ENCODE assay signal across 8 mouse cellular contexts in the genomic region with DNA sequence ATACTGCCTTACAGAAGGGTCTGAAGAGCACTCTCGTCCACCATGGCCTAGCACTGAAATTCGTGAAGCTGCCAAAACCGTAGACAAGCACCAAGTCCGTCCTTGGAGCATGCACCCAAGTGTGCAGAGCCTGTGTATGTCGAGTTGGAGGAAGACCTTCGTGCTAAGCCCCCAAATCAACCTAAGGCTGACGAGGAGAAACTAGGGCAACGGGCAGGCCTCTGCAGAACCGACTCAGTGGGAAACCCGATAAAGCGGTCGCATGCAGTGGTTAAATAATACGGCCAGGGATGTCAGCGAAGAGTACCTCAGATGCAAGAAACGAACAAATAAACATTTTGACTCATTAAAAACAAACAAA. TPM values are rescaled to one million over a fixed set of nuclear protein-coding genes. Genes with fewer than 3 reads are reported as not detected.
DNase-seq lines count a peak whose midpoint lies in the region; ATAC-seq and TF ChIP-seq lines count a peak whose summit lies in the region.

No protein-coding gene starts in this region.

- H3K79me2 ChIP-seq in CH12.LX (replicated peaks; ENCODE audit: control insufficient read depth, extremely low read depth, insufficient read depth, poor library complexity, severe bottlenecking), result no peaks in the 10 kb centered on the region

- H3K9ac ChIP-seq in CH12.LX (ENCODE audit: insufficient read depth, low read depth), result no peak overlapping the region
- peak overlapping the region; percentile 72 for H3K9ac ChIP-seq in forebrain, embryonic 16.5 days (replicated peaks; ENCODE audit: low read depth, low read length)
- peak overlapping the region; percentile 19; the same call in 1 of the 2 replicates for H3K9ac ChIP-seq in liver, embryonic 14.5 days (replicated peaks)

- no peaks in the 10 kb centered on the region for H3K36me3 ChIP-seq in CH12.LX (replicated peaks in 1 of 2; ENCODE audit: control insufficient read depth in 1 of 2, insufficient read depth in 1 of 2, low read length in 1 of 2)
- no peaks in the 10 kb centered on the region for H3K36me3 ChIP-seq in forebrain, embryonic 16.5 days (ENCODE audit: control insufficient read depth, insufficient read depth)
- no peaks in the 10 kb centered on the region for H3K36me3 ChIP-seq in liver, embryonic 14.5 days (replicated peaks; ENCODE audit: control insufficient read depth, insufficient read depth, low read depth)

- H3K27me3 ChIP-seq in CH12.LX (replicated peaks), result no peaks in the 10 kb centered on the region
- H3K27me3 ChIP-seq in forebrain, embryonic 16.5 days (replicated peaks; ENCODE audit: control insufficient read depth, insufficient read depth, low read length), result no peaks in the 10 kb centered on the region
- H3K27me3 ChIP-seq in liver, embryonic 14.5 days (ENCODE audit: control insufficient read depth, insufficient read depth, low read length), result no peaks in the 10 kb centered on the region

- no peak overlapping the region for H3K4me2 ChIP-seq in CH12.LX (ENCODE audit: insufficient read depth, low read depth, poor library complexity, severe bottlenecking)
- peak overlapping the region; percentile 90 for H3K4me2 ChIP-seq in forebrain, embryonic 16.5 days (ENCODE audit: low read length)
- H3K4me2 ChIP-seq in liver, embryonic 14.5 days (ENCODE audit: low read depth), result peak overlapping the region; percentile 97

- TF ChIP-seq EP300 in CH12.LX (IDR thresholded peaks at IDR 0.05; ENCODE audit: low read length), result no peak
- TF ChIP-seq EP300 in liver, embryonic 14.5 days (IDR thresholded peaks at IDR 0.05; ENCODE audit: low read depth), result no peak

- intact Hi-C loops in gastrocnemius, adult 2 months (cut with DNase I), result loop anchor here (2.0 to 10.0 kb wide), 3 partner anchors 66 to 234 kb away; partner anchors contain the start of genes Nit1, Pfdn2, Ppox and Usp21
- intact Hi-C loops in gastrocnemius, postnatal 14 days (cut with DNase I; ENCODE audit: low total_unique reads), result no loop called here

- H3K27ac ChIP-seq in gastrocnemius, adult 2 months, result peak overlapping the region; percentile 91
- H3K27ac ChIP-seq in CH12.LX (ENCODE audit: insufficient read depth, low read depth), result no peak overlapping the region
- peak overlapping the region; percentile 80 for H3K27ac ChIP-seq in forebrain, embryonic 16.5 days (ENCODE audit: low read length)
- H3K27ac ChIP-seq in liver, embryonic 14.5 days, result no peak overlapping the region

- peaks cover 6 to 17% of the 10 kb centered on the region in 2 experiments for H3K4me1 ChIP-seq in CH12.LX (ENCODE audit: control insufficient read depth in 1 of 2, insufficient read depth in 2 of 2)
- peaks cover 19% of the 10 kb centered on the region for H3K4me1 ChIP-seq in forebrain, embryonic 16.5 days (replicated peaks; ENCODE audit: control insufficient read depth, insufficient read depth, low read length)
- peaks cover 16 to 21% of the 10 kb centered on the region in 2 experiments; a peak in 3 of 4 replicates for H3K4me1 ChIP-seq in liver, embryonic 14.5 days (replicated peaks; ENCODE audit: control insufficient read depth in 2 of 2, insufficient read depth in 2 of 2, low read length in 1 of 2)

- in situ Hi-C loops in CH12.LX (cut with MboI; ENCODE audit: low pct_ligation_motif_present, low pct_unique_long_range_greater_than_20kb, low sequenced_read_pairs), result loop anchor here (5.0 kb wide), 2 partner anchors 112 to 213 kb away; partner anchors contain the start of gene Tomm40l

- ATAC-seq in forebrain, embryonic 16.5 days, result peak; percentile 54
- ATAC-seq in liver, embryonic 14.5 days (ENCODE audit: insufficient read depth), result peak; percentile 36

- H3K9me3 ChIP-seq in CH12.LX (replicated peaks; ENCODE audit: low read length), result no peaks in the 10 kb centered on the region
- no peaks in the 10 kb centered on the region for H3K9me3 ChIP-seq in forebrain, embryonic 16.5 days (ENCODE audit: control insufficient read depth, low read length)
- no peaks in the 10 kb centered on the region for H3K9me3 ChIP-seq in liver, embryonic 14.5 days (ENCODE audit: control insufficient read depth, low read length)

- no peak for TF ChIP-seq RAD21 in CH12.LX (IDR thresholded peaks at IDR 0.05; ENCODE audit: low read depth, low read length)

- TF ChIP-seq CTCF in gastrocnemius, adult 2 months (IDR thresholded peaks at IDR 0.05), result no peak
- no peak for TF ChIP-seq CTCF in CH12.LX (conservative IDR thresholded peaks at IDR 0.05 in 1 of 2, IDR thresholded peaks at IDR 0.05 in 1 of 2; ENCODE audit: low read depth in 2 of 2, low read length in 2 of 2)
- no peak for TF ChIP-seq CTCF in liver, embryonic 14.5 days (IDR thresholded peaks at IDR 0.05; ENCODE audit: low read depth)

- WGBS in forebrain, embryonic 16.5 days, result 5% methylated on average over 15 of the region's 15 CpGs
- WGBS in liver, embryonic 14.5 days (ENCODE audit: insufficient replicate concordance), result 21% methylated on average over 15 of the region's 15 CpGs

- no peak for DNase-seq in gastrocnemius, adult 2 months
- DNase-seq in gastrocnemius, postnatal 14 days, result no peak
- no peak for DNase-seq in CH12.LX (ENCODE audit: extremely low read depth)
- DNase-seq in liver, embryonic 14.5 days (ENCODE audit: low read depth in 3 of 3, low spot score in 3 of 3), result no peak
- no peak for DNase-seq in ovary, postnatal 36 days (ENCODE audit: low spot score)
- no peak for DNase-seq in right cerebral cortex, postnatal 25 days
- DNase-seq in retina, postnatal 1 day, result no peak

- H3K4me3 ChIP-seq in gastrocnemius, adult 2 months, result peak overlapping the region; percentile 89
- peak overlapping the region in 2 of 3 experiments; percentile 53 to 64 for H3K4me3 ChIP-seq in CH12.LX (replicated peaks in 1 of 3; ENCODE audit: low read depth in 2 of 3, low read length in 2 of 3, poor library complexity in 1 of 3)
- H3K4me3 ChIP-seq in forebrain, embryonic 16.5 days (replicated peaks; ENCODE audit: low read length), result peak overlapping the region; percentile 75
- H3K4me3 ChIP-seq in liver, embryonic 14.5 days (ENCODE audit: insufficient read depth in 1 of 2, low read depth in 2 of 2, low read length in 2 of 2), result peak overlapping the region; percentile 67 to 75

- no peak for TF ChIP-seq POLR2A in CH12.LX (IDR thresholded peaks at IDR 0.05; ENCODE audit: low read depth, low read length)

- dilution Hi-C loops in CH12.LX (cut with MboI; ENCODE audit: extremely low pct_ligation_motif_present, extremely low pct_unique_long_range_greater_than_20kb, low sequenced_read_pairs), result no loop called here

TF ChIP-seq in CH12.LX, 34 proteins besides CTCF, POLR2A, EP300 and RAD21:
- TF ChIP-seq MAZ (IDR thresholded peaks at IDR 0.05; ENCODE audit: low read depth, low read length) (no peak), MAX (IDR thresholded peaks at IDR 0.05; ENCODE audit: low read length) (no peak), CHD2 (IDR thresholded peaks at IDR 0.05; ENCODE audit: low read length) (no peak), CHD1 (IDR thresholded peaks at IDR 0.05; ENCODE audit: low read depth, low read length) (0 out of 2 replicates have a peak, but pooled peaks have one; percentile 52)
TF ChIP-seq in CH12.LX: peak in this region for 1.

RNA-seq across cellular contexts. Expression of gene Cfap126, which starts 3.1 kb away (rescaled TPM):
- 1 to 10 TPM in 1 of 2 experiments, under 1 TPM in 1; 0.75 to 1.8 TPM for total RNA-seq in gastrocnemius, adult 2 months (2021)
- total RNA-seq in gastrocnemius, postnatal 14 days (2021), result under 1 TPM; 0.72 to 0.73 TPM
- total RNA-seq in CH12.LX (2012; rRNA removed) (0.76 and 2.0 TPM in 2 replicates), CH12.LX (2014; rRNA removed) (0.43 and 0.79 TPM in 2 replicates)
- 2.5 and 3.4 TPM in 2 replicates for polyA plus RNA-seq in CH12.LX (2012; ENCODE audit: insufficient read length, low read depth)
- 5.3 and 6.4 TPM in 2 replicates for polyA plus RNA-seq in forebrain, embryonic 16.5 days (2015; fragmentation: Nextera tagmentation; extraction: Ambion mirVana)
- polyA plus RNA-seq in liver, embryonic 14.5 days (2012; rRNA removed), result 1.8 and 2.2 TPM in 2 replicates
- 1.9 and 2.6 TPM in 2 replicates for polyA plus RNA-seq in liver, embryonic 14.5 days (2014; fragmentation: Nextera tagmentation; extraction: Ambion mirVana)

RNA-seq across cellular contexts. Expression of gene Sdhc, which starts 39.8 kb away (rescaled TPM):
- total RNA-seq in gastrocnemius, adult 2 months (2021), result 100 to 1,000 TPM; 635 to 909 TPM
- 100 to 1,000 TPM; 692 to 793 TPM for total RNA-seq in gastrocnemius, postnatal 14 days (2021)
- total RNA-seq in CH12.LX (2012; rRNA removed) (79.4 and 87.5 TPM in 2 replicates), CH12.LX (2014; rRNA removed) (178 and 205 TPM in 2 replicates)
- 120 and 153 TPM in 2 replicates for polyA plus RNA-seq in CH12.LX (2012; ENCODE audit: insufficient read length, low read depth)
- 206 and 226 TPM in 2 replicates for polyA plus RNA-seq in forebrain, embryonic 16.5 days (2015; fragmentation: Nextera tagmentation; extraction: Ambion mirVana)
- polyA plus RNA-seq in liver, embryonic 14.5 days (2012; rRNA removed), result 103 and 111 TPM in 2 replicates
- 147 and 165 TPM in 2 replicates for polyA plus RNA-seq in liver, embryonic 14.5 days (2014; fragmentation: Nextera tagmentation; extraction: Ambion mirVana)

RNA-seq across cellular contexts. Expression of gene Mpz, which starts 39.9 kb away (rescaled TPM):
- 10 to 100 TPM; 24.7 to 27.7 TPM for total RNA-seq in gastrocnemius, adult 2 months (2021)
- 100 to 1,000 TPM; 117 to 734 TPM for total RNA-seq in gastrocnemius, postnatal 14 days (2021)
- total RNA-seq in CH12.LX (2012; rRNA removed), result 0.04 and 0.21 TPM in 2 replicates
- not detected in 2 replicates for total RNA-seq in CH12.LX (2014; rRNA removed)
- polyA plus RNA-seq in CH12.LX (2012; ENCODE audit: insufficient read length, low read depth), result 0.26 and 0.49 TPM in 2 replicates
- polyA plus RNA-seq in forebrain, embryonic 16.5 days (2015; fragmentation: Nextera tagmentation; extraction: Ambion mirVana), result not detected in 2 replicates
- polyA plus RNA-seq in liver, embryonic 14.5 days (2012; rRNA removed), result 0.04 and 0.25 TPM in 2 replicates
- 0.14 TPM in 1 of 2 replicates, not detected in the other for polyA plus RNA-seq in liver, embryonic 14.5 days (2014; fragmentation: Nextera tagmentation; extraction: Ambion mirVana)

RNA-seq across cellular contexts. Expression of gene Fcgr3, which starts 45.9 kb away (rescaled TPM):
- 1 to 10 TPM; 1.8 to 4.3 TPM for total RNA-seq in gastrocnemius, adult 2 months (2021)
- 1 to 10 TPM; 7.0 to 7.4 TPM for total RNA-seq in gastrocnemius, postnatal 14 days (2021)
- total RNA-seq in CH12.LX (2012; rRNA removed), result 4.3 and 8.5 TPM in 2 replicates
- total RNA-seq in CH12.LX (2014; rRNA removed), result 6.1 and 6.3 TPM in 2 replicates
- polyA plus RNA-seq in CH12.LX (2012; ENCODE audit: insufficient read length, low read depth), result 2.6 and 3.7 TPM in 2 replicates
- polyA plus RNA-seq in forebrain, embryonic 16.5 days (2015; fragmentation: Nextera tagmentation; extraction: Ambion mirVana), result 6.7 and 7.6 TPM in 2 replicates
- polyA plus RNA-seq in liver, embryonic 14.5 days (2012; rRNA removed), result 12.7 and 14.6 TPM in 2 replicates
- polyA plus RNA-seq in liver, embryonic 14.5 days (2014; fragmentation: Nextera tagmentation; extraction: Ambion mirVana), result 19.2 and 24.6 TPM in 2 replicates

Comparison
In these comparisons a context has a peak if more than half of its experiments do, and no peak if none do; other contexts are left out.
1. H3K27ac ChIP-seq: peak in gastrocnemius, adult 2 months (single experiment) and forebrain, embryonic 16.5 days (single experiment); none in CH12.LX (single experiment) and liver, embryonic 14.5 days (single experiment).
2. RNA of gene Mpz, which starts 39.9 kb away (total RNA-seq): 117 to 734 TPM in gastrocnemius, postnatal 14 days and 24.7 to 27.7 TPM in gastrocnemius, adult 2 months; 0.04 to 0.21 TPM in CH12.LX; every median in the first group is over 10 times any median in the second.
3. Peak in every context shown above with its lines, with median percentiles within 50 percentile points of each other: H3K4me3 ChIP-seq.